Mouse (Mus musculus) ES-Bruce4 (cell line): ENCODE data around the gene Gm49361.

Experiments used
- CTCF ChIP-seq: IDR thresholded peaks from one replicate; pipeline ENCODE4 v1.8.1; 2011; ENCODE audit warnings: low read depth, low read length
- POLR2A ChIP-seq: IDR thresholded peaks from one replicate; pipeline ENCODE4 v1.8.1; 2011; ENCODE audit warnings: low read length; ENCODE audit not compliant: insufficient read depth

GRCm38 (mm10) chr14:57729364-57729763 is 16.5 kb downstream of the Gm49361 start:
- TF ChIP-seq POLR2A (no peak), CTCF (no peak)
